Mouse (Mus musculus): ENCODE data around the gene Hoxb9. TPM values are rescaled to one million over a fixed set of nuclear protein-coding genes. Genes with fewer than 3 reads are reported as not detected.

Gene Hoxb9
- not detected in 2 replicates for total RNA-seq (2017)

GRCm38 (mm10) chr11:96270996-96271540 is at the start of gene Hoxb9:
Hoxb9 (plus strand) TSS chr11:96271457.
- peak; percentile 42; the same call in 1 of the 2 replicates for ATAC-seq (replicated peaks; ENCODE audit: low read depth, poor library complexity, severe bottlenecking)

- ATAC-seq (replicated peaks; ENCODE audit: low read depth, poor library complexity, severe bottlenecking): no peak
Observed at GRCm38 (mm10) chr11:96223813-96224212, 47.4 kb upstream of the Hoxb9 start.

- no peak for ATAC-seq (replicated peaks; ENCODE audit: low read depth, poor library complexity, severe bottlenecking)
Observed at GRCm38 (mm10) chr11:96227676-96228075, 43.6 kb upstream of the Hoxb9 start.

GRCm38 (mm10) chr11:96234906-96235305 is 36.4 kb upstream of the Hoxb9 start:
- ATAC-seq (replicated peaks; ENCODE audit: low read depth, poor library complexity, severe bottlenecking): peak; percentile 69

- ATAC-seq (replicated peaks; ENCODE audit: low read depth, poor library complexity, severe bottlenecking): peak; percentile 76
Observed at GRCm38 (mm10) chr11:96240211-96240610, 31.0 kb upstream of the Hoxb9 start.

DNA sequence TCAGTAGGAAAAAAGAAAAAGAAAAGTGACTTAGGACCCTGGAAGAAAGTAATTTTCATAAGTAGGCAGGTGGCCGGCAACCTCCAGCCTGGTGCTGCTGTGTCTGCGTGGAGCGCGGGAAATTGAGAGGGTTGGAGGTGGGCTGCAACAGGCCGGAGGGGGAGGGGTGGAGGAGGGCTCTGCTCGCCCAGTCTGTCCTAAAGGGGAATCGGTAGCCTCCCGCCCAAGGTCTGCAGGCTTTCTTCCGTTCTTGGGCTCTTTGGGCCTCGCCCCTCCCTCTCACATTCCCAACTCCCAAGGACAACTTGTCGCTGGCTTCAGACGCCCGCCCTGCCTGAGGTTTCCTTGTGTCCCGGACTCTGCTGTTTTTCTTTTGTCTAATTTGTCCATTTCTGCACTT is 20.4 kb upstream of the Hoxb9 start:
- ATAC-seq (replicated peaks; ENCODE audit: low read depth, poor library complexity, severe bottlenecking): no peak

- no peak for ATAC-seq (replicated peaks; ENCODE audit: low read depth, poor library complexity, severe bottlenecking)
Observed at GRCm38 (mm10) chr11:96251480-96252031, 19.7 kb upstream of the Hoxb9 start.

GRCm38 (mm10) chr11:96252541-96253120 is 18.6 kb upstream of the Hoxb9 start:
- ATAC-seq (replicated peaks; ENCODE audit: low read depth, poor library complexity, severe bottlenecking): no peak

GRCm38 (mm10) chr11:96254221-96254620 is 17.0 kb upstream of the Hoxb9 start:
- no peak for ATAC-seq (replicated peaks; ENCODE audit: low read depth, poor library complexity, severe bottlenecking)

GRCm38 (mm10) chr11:96255111-96255995 is 15.9 kb upstream of the Hoxb9 start:
- 0 out of 2 replicates have a peak, but pooled peaks have one; percentile 30 for ATAC-seq (replicated peaks; ENCODE audit: low read depth, poor library complexity, severe bottlenecking)

DNA sequence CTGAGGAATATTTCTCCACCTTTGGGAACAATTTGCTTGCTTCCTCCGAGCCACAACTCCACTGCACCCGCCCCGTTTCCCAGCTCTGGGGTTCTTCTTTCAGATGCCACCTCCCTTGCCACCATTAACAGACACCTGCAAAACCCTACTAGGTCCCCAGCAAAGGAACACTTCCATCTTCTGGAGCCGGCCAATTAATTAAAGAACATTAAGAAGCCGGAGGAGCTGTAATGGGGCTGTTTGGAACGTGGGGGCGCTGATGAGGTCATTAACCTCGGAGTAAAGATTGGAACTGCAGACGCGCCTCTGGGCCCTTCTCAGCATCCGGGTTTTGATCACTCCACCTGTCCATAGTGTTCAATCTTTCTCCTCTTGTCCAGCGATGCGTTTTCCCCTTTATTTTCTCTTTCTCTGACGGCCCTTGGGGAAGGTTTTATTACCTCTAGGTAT is 15.2 kb upstream of the Hoxb9 start:
- 0 out of 2 replicates have a peak, but pooled peaks have one; percentile 27 for ATAC-seq (replicated peaks; ENCODE audit: low read depth, poor library complexity, severe bottlenecking)

DNA sequence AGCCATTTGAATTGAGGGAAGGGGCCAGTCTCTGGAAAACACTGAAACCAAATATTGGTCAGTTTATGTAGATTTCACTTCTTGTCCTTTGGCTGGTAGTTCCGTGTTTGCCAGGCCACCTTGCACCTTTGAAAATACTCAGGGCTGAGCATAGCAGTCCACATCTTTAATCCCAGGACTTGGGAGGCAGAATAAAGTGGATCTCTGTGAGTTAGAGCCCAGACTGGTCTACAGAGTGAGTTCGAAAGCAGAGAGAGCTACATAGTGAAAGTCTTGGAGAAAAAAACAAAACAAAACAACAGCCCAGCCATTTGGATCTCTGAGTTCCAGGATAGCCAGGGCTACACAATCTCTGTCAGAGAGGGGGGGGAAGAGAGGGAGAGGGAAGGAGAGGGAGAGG is 14.1 kb upstream of the Hoxb9 start:
- no peak for ATAC-seq (replicated peaks; ENCODE audit: low read depth, poor library complexity, severe bottlenecking)

- no peak for ATAC-seq (replicated peaks; ENCODE audit: low read depth, poor library complexity, severe bottlenecking)
Observed at GRCm38 (mm10) chr11:96259038-96259437, 12.2 kb upstream of the Hoxb9 start.

DNA sequence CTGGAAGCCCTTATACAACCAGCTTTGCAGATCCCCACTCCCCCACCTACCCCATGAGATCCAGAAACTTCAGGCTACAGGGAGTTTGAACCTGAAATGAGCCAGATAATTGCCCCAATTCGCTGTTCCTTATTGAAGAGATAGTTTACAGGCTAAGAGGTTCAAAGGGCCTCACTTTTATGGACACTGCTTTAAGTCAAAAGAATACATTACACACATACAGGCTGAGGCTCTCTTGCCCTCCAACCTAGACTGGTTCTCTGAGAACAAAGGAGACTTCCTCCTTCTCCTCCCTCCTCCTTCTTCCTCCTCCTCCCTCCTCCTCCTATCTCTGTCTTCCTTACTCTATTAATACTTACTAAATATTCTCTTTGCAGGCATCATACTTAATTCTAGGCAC is 11.7 kb upstream of the Hoxb9 start:
- ATAC-seq (replicated peaks; ENCODE audit: low read depth, poor library complexity, severe bottlenecking): no peak

DNA sequence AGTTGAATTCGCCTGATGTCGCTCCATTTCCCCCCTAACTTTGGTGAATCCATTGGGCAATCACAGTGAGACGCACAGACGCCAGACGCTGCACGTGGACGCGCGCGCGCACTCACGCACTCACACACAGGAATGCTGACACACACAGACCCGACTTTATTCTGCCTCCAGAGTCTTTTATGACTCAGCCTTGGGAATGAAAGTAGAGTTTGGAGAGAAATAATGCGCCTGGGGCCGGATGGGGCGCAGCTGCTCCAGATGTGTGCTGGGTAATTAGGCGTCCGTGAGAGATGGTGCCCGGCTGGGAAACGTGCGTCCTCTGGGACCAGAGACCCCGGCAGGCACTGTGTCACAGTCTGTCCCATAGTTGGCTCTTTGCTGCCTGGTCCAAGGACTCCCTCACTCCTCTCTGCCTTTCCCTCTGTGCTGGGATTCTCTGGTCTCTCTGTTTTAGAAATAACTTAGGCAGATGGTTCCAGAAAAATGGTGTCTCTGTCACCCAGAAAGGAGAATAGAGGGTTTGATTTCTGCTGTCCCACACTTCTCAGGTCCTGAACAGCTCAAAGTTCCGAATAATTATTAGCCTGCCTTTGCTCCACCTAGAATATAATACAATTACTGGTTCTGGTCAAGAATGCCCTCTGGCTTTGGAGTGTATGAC is 10.8 kb upstream of the Hoxb9 start:
- no peak for ATAC-seq (replicated peaks; ENCODE audit: low read depth, poor library complexity, severe bottlenecking)

DNA sequence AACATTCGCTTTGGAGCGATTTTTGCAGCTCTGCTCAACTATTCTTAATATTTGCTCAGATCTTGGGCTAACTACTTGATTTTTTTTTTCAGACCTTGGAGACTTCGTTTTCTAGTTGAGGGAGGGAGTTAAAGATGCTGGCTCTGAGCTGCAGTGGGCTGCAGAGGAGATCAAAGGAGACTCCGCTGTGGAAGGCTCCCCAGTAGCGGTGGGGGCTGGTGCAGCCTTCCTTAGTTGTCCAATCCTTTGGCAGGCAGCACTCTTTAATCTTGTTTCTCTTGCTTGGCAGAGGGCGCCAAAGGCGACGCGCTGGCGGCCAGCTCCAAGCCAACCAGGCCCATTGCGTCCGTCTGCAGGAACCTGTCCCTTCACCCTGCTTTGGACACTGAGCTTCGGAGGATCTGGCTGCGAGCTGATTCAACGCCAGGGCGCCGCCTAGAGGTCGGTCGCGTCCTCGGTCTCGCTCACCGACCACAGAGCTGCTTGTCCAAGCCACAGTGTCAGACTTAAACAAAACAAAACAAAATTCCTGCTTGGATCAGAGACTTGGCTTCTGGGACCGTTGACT is 9.8 kb upstream of the Hoxb9 start:
- peak; percentile 91 for ATAC-seq (replicated peaks; ENCODE audit: low read depth, poor library complexity, severe bottlenecking)

- ATAC-seq (replicated peaks; ENCODE audit: low read depth, poor library complexity, severe bottlenecking): no peak
Observed at GRCm38 (mm10) chr11:96262262-96262830, 8.9 kb upstream of the Hoxb9 start.

GRCm38 (mm10) chr11:96263636-96264389 is 7.4 kb upstream of the Hoxb9 start:
- ATAC-seq (replicated peaks; ENCODE audit: low read depth, poor library complexity, severe bottlenecking): no peak

Data from common myeloid progenitor, adult 5-6 weeks (primary cell).